Mouse (Mus musculus) embryonic facial prominence, embryonic 10.5 days (tissue): ENCODE data around the gene Fam122a. TPM values are rescaled to one million over a fixed set of nuclear protein-coding genes. Genes with fewer than 3 reads are reported as not detected.

Experiments
- DNase-seq: peaks from one replicate; pipeline ENCODE4 v3.0.0-alpha.2; 2017; ENCODE audit warnings: low spot score
- H3K27ac ChIP-seq: fragments of 300-500 bp; sonication (generic); replicated peaks from 2 replicates; pipeline ENCODE4 v1.5.1; 2016; ENCODE audit warnings: mild to moderate bottlenecking
- H3K27me3 ChIP-seq: fragments of 300-500 bp; sonication (generic); replicated peaks from 2 replicates; pipeline ENCODE4 v1.6.1; 2016; ENCODE audit warnings: low read depth, mild to moderate bottlenecking; ENCODE audit not compliant: poor library complexity, severe bottlenecking
- H3K36me3 ChIP-seq: fragments of 300-500 bp; sonication (generic); replicated peaks from 2 replicates; pipeline ENCODE4 v1.6.1; 2016; ENCODE audit warnings: mild to moderate bottlenecking, moderate library complexity
- H3K4me1 ChIP-seq: fragments of 300-500 bp; sonication (generic); 2 replicates; pipeline ENCODE4 v1.6.1; 2016
- H3K4me3 ChIP-seq: fragments of 300-500 bp; sonication (generic); 2 replicates; pipeline ENCODE4 v1.5.1; 2016; ENCODE audit warnings: mild to moderate bottlenecking, moderate library complexity
- H3K9me3 ChIP-seq: fragments of 300-500 bp; sonication (generic); 2 replicates; pipeline ENCODE4 v1.6.1; 2016; ENCODE audit warnings: mild to moderate bottlenecking
- WGBS: fragments of 180-500 bp; shearing (Covaris S2); methylation state at CpG from one replicate; pipeline ENCODE4 v1.1.7; 2016; 5-methylcytosine and 5-hydroxymethylcytosine counted together
- polyA plus RNA-seq: library from polyadenylated mRNA; unstranded; fragments of >200 nt; fragmentation: Nextera tagmentation; extraction: Ambion mirVana; gene quantifications from 2 replicates; pipeline ENCODE4 v1.2.1, GENCODE M21; 2016

Gene Fam122a
- polyA plus RNA-seq, 1 experiment from 2014 or later, result 46.2 TPM

DNA sequence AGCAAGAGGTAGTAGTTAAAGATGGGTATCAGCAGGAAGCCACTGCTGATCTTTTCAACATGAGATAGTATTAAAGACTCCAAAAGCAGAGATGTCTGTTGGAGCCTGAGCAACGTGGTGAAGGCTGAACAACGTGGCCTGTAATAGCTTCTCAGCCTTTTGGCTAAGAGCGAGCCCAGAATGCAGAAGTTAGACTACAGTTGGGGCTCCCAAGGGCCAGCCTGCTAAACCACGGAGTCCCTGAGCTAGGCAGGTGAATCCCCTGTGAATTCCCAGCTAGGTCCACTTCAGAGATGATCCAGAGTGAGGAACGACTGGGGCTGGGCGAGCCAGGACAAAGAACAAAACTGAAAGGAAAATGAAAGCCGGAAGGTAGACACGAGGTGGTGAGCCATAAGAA lies 26.4 kb downstream of the Fam122a start:
- Histone ChIP-seq H3K27ac (no peak overlapping the region), H3K9me3 (no peaks in the 10 kb centered on the region), H3K27me3 (no peaks in the 10 kb centered on the region), H3K4me1 (peaks cover 22% of the 10 kb centered on the region), H3K36me3 (no peaks in the 10 kb centered on the region), H3K4me3 (no peak overlapping the region)
- 92% methylated on average over 8 of the region's 8 CpGs for WGBS
- DNase-seq, result no peak

DNA sequence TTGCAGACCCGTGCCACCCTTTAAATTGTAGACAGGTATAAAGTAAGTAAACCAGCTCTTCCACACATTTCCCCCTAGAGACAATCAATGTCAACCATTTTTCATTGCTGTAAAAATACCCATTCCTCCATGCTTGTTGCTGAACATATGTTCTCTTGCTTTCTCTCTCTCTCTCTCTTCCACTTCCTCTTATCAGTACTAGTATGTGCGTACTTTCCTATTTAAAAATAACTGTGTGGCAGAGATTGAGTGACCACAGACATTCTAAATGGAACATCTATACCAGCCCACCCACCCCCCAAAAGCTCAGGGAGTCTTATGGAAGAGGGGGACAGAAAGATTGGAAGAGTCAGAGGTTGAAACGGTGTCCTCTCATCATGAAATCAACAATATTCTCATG lies 32.8 kb downstream of the Fam122a start:
- no peak for DNase-seq
- Histone ChIP-seq H3K4me1 (no peaks in the 10 kb centered on the region), H3K27ac (no peak overlapping the region), H3K36me3 (no peaks in the 10 kb centered on the region), H3K4me3 (no peak overlapping the region), H3K9me3 (no peaks in the 10 kb centered on the region), H3K27me3 (no peaks in the 10 kb centered on the region)
- 94% methylated on average over 3 of the region's 3 CpGs for WGBS

DNA sequence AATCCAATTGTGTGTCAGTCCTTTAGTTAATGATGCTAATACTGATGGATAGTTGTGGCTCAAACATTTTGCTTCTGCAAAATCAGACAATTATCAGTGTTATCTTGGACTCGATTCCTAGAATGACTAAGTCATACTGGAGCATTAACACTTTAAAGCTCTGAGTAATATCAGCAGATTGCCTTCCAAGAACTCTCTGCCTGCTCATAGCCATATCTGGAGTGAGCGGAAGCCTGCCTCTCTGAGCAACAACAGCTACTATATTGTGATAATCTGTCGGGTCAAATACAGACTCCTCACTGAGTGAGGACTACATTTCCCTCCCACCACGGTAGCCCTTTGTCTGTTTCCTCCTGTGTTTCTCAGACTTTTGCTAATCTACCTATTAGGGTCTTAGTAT lies 37.4 kb downstream of the Fam122a start:
- H3K4me1 ChIP-seq, result peaks cover 11% of the 10 kb centered on the region
- H3K4me3 ChIP-seq, result no peak overlapping the region
- no peaks in the 10 kb centered on the region for H3K36me3 ChIP-seq
- H3K9me3 ChIP-seq, result no peaks in the 10 kb centered on the region
- H3K27me3 ChIP-seq, result no peaks in the 10 kb centered on the region
- DNase-seq, result no peak
- no peak overlapping the region for H3K27ac ChIP-seq
- 84% methylated on average over 4 of the region's 4 CpGs for WGBS

DNA sequence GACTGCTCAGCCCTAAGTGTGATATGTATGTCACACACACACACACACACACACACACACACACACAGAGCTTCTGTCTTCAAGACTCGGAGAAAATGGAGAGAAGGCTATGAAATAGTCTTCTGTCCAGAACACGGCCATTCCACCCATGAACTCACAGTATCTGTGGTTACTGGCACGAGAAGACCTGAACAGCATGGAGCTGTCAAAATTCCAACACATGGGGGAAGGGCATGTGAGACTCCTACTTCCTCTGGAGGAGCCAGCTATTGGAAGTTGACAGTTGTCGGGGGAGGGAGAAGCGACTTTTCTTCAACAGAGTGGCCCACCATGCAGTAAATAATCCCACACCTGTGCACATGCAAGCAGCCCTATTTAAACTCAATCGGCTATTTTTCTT lies 42.9 kb downstream of the Fam122a start:
- Histone ChIP-seq H3K4me1 (peaks cover 19% of the 10 kb centered on the region), H3K36me3 (no peaks in the 10 kb centered on the region), H3K27me3 (no peaks in the 10 kb centered on the region), H3K9me3 (no peaks in the 10 kb centered on the region), H3K27ac (no peak overlapping the region), H3K4me3 (no peak overlapping the region)
- WGBS, result 82% methylated on average over 6 of the region's 6 CpGs
- DNase-seq, result no peak

DNA sequence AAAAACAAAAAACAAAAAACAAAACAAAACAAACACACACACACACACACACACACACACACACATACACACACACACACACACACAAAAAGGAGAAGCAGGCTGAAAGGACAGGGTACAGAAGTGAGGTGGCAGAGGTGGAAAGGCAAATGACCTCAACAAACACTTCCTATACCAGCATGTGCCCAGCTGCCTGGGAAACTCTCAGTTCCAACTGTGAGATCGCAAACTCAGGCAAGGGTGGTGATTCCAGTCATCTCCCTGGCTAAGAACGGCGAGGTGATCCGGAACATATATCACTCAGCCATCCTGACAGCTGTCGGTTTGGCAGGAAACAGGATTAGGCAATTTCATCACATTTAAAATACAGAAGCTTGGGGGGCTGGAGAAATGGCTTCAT lies 44.7 kb downstream of the Fam122a start:
- Histone ChIP-seq H3K4me1 (peaks cover 19% of the 10 kb centered on the region), H3K27me3 (no peaks in the 10 kb centered on the region), H3K27ac (no peak overlapping the region), H3K9me3 (no peaks in the 10 kb centered on the region), H3K36me3 (no peaks in the 10 kb centered on the region), H3K4me3 (no peak overlapping the region)
- DNase-seq, result no peak
- 85% methylated on average over 5 of the region's 5 CpGs for WGBS

DNA sequence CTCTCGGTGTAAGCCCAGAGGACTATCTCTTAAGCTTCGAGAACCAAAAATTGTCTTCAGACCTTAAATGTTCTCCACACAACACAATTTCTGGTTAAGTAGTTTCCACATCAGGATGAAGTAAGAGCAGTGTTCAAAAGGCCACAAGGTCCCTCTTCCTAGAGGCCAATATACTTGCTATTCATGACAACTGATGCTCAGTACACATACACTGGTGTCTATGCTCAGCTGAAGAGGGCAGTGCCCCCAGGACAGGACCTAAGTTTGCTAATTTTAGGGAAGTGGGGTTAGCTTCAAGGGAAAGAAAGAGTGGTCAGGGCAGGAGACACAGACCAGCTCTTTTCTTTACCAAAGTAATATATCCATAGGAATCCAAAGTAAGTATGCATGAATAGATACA lies 45.8 kb downstream of the Fam122a start:
- Histone ChIP-seq H3K27ac (no peak overlapping the region), H3K9me3 (no peaks in the 10 kb centered on the region), H3K27me3 (no peaks in the 10 kb centered on the region), H3K4me3 (no peak overlapping the region), H3K4me1 (peaks cover 19% of the 10 kb centered on the region), H3K36me3 (no peaks in the 10 kb centered on the region)
- no peak for DNase-seq
- 93% methylated on average over 2 of the region's 2 CpGs for WGBS

DNA sequence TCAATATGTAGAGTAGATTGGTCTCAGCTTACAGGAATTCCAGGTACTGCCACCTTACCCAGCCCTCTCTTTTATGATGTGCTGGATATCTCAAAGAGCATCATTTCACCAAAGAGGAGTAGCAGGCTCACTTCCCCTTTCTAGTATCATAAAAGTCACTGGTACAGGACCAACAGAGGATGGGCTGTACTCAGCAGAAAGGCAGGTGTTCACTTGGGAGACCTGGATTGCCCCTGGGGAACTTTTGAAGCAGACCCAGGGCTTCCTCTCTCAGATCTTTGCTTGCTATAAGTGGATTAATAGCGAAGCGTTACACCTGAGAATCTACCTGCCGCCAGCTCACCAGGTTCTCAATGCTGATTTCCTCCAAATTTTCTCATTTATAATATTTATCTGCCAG lies 49.1 kb downstream of the Fam122a start:
- Histone ChIP-seq H3K27me3 (no peaks in the 10 kb centered on the region), H3K27ac (no peak overlapping the region), H3K4me1 (0 out of 2 replicates have a peak, but pooled peaks cover 5% of the 10 kb centered on the region), H3K4me3 (no peak overlapping the region), H3K9me3 (no peaks in the 10 kb centered on the region), H3K36me3 (no peaks in the 10 kb centered on the region)
- no peak for DNase-seq
- WGBS, result 89% methylated on average over 3 of the region's 3 CpGs

DNA sequence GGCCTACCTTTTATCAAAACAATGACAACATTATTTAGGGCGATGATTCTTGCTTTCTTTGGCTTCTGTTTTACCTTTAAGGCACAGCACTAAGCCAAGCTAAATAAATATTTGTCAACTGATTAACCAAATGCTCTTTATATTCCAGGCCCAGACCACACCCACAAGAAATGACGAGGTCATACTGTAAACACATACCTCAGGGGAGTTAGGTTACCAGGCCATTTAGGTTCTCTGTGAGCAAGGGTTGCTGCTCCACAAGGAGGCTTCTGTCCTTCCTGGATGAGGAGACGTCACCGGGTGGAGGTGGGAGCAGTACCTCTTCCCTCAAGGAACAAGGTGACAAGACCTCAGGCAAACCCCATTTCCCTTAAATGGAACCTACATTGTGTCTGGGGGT lies 49.9 kb downstream of the Fam122a start:
- Histone ChIP-seq H3K4me3 (no peak overlapping the region), H3K4me1 (0 out of 2 replicates have a peak, but pooled peaks cover 5% of the 10 kb centered on the region), H3K27ac (no peak overlapping the region), H3K36me3 (no peaks in the 10 kb centered on the region), H3K27me3 (no peaks in the 10 kb centered on the region), H3K9me3 (no peaks in the 10 kb centered on the region)
- 73% methylated on average over 4 of the region's 4 CpGs for WGBS
- no peak for DNase-seq

DNA sequence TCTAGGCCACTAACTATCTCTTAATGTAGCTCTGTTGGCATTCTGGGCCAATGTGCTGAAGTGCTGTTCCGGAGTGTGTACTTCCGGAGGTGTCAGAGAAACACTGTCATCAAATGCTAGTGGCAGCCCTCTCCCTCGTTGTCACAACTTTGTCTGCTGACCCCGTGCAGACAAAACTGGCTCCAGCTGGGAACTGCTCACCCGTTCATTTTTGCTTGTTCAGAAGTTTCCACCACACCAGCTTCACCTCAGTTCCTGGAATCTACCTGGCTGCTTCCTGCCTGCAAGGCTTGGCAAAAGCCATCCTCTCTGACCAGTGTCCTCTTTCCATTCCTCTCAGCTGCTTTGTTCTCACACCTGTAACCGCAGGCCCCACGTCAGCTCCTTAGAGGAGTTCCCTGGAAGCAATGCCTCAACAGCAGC lies 50.4 kb downstream of the Fam122a start:
- no peaks in the 10 kb centered on the region for H3K9me3 ChIP-seq
- no peaks in the 10 kb centered on the region for H3K27me3 ChIP-seq

More for the DNA sequence above, 50.4 kb downstream of the Fam122a start:
- 86% methylated on average over 7 of the region's 7 CpGs for WGBS
- Histone ChIP-seq H3K27ac (no peak overlapping the region), H3K4me1 (0 out of 2 replicates have a peak, but pooled peaks cover 2% of the 10 kb centered on the region), H3K4me3 (no peak overlapping the region), H3K36me3 (no peaks in the 10 kb centered on the region)
- DNase-seq, result no peak

Other genes starting within 250 kb of the Fam122a start
- 62.6 and 65.0 TPM in 2 replicates for gene Fxn, start 196.8 kb downstream of the Fam122a start, polyA plus RNA-seq
- 1.1 and 1.2 TPM in 2 replicates for gene Pip5k1b, start 78.5 kb upstream of the Fam122a start, polyA plus RNA-seq
- gene Tmem252, start 196.7 kb upstream of the Fam122a start, polyA plus RNA-seq, result 0.19 and 0.26 TPM in 2 replicates